Mouse (Mus musculus): ENCODE results near the gene Col15a1. TPM values are rescaled to one million over a fixed set of nuclear protein-coding genes. Genes with fewer than 3 reads are reported as not detected.

The Col15a1 gene
- polyA plus RNA-seq, 1 experiment from 2014 or later, result 3.4 TPM

GRCm38 (mm10) chr4:47222146-47222545, 14.2 kb downstream of the Col15a1 start:
- ATAC-seq (ENCODE audit: insufficient read depth, low FRiP score, low TSS enrichment) (no peak), DNase-seq (ENCODE audit: low spot score) (no peak)
- Histone ChIP-seq H3K36me3 (ENCODE audit: control insufficient read depth, insufficient read depth, low read length) (no peaks in the 10 kb centered on the region), H3K9ac (ENCODE audit: low read length) (no peak overlapping the region), H3K9me3 (ENCODE audit: control insufficient read depth, low read length) (no peaks in the 10 kb centered on the region), H3K4me3 (ENCODE audit: low read depth, low read length) (no peak overlapping the region), H3K4me2 (ENCODE audit: low read depth) (no peak overlapping the region), H3K27ac (ENCODE audit: low read depth, low read length) (no peak overlapping the region), H3K4me1 (ENCODE audit: control insufficient read depth, insufficient read depth, low read length) (no peaks in the 10 kb centered on the region), H3K27me3 (ENCODE audit: control insufficient read depth, insufficient read depth, low read length) (no peaks in the 10 kb centered on the region)
- WGBS, result 92% methylated on average over 3 of the region's 3 CpGs

DNA sequence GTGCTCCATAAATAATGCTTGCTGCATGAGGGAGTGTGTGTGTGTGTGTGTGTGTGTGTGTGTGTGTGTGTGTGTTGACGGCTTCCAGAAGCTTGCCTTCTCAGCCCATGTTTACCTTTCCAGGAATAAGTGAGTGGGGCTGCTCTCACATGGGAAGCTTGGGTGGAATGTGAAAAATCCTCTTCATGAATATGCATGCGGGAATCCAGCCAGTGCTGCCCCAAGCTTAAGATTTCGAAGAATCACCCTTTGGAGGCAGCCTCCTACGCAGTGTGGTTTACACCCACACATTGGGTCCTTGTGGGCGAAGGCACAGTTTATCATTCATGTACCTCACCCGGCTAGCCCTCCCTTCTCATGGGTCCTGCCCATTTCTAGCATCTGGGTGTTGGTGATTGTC, 18.0 kb downstream of the Col15a1 start:
- no peak for DNase-seq (ENCODE audit: low spot score)
- Histone ChIP-seq H3K27me3 (ENCODE audit: control insufficient read depth, insufficient read depth, low read length) (no peaks in the 10 kb centered on the region), H3K36me3 (ENCODE audit: control insufficient read depth, insufficient read depth, low read length) (no peaks in the 10 kb centered on the region), H3K27ac (ENCODE audit: low read depth, low read length) (no peak overlapping the region), H3K4me3 (ENCODE audit: low read depth, low read length) (no peak overlapping the region), H3K9ac (ENCODE audit: low read length) (no peak overlapping the region), H3K9me3 (ENCODE audit: control insufficient read depth, low read length) (no peaks in the 10 kb centered on the region), H3K4me1 (ENCODE audit: control insufficient read depth, insufficient read depth, low read length) (no peaks in the 10 kb centered on the region), H3K4me2 (ENCODE audit: low read depth) (no peak overlapping the region)
- WGBS, result 84% methylated on average over 6 of the region's 6 CpGs
- no peak for ATAC-seq (ENCODE audit: insufficient read depth, low FRiP score, low TSS enrichment)

- H3K4me3 ChIP-seq (ENCODE audit: low read depth, low read length), result no peak overlapping the region
- no peaks in the 10 kb centered on the region for H3K4me1 ChIP-seq (ENCODE audit: control insufficient read depth, insufficient read depth, low read length)
- H3K9ac ChIP-seq (ENCODE audit: low read length), result no peak overlapping the region
- ATAC-seq (ENCODE audit: insufficient read depth, low FRiP score, low TSS enrichment), result no peak
- no peaks in the 10 kb centered on the region for H3K36me3 ChIP-seq (ENCODE audit: control insufficient read depth, insufficient read depth, low read length)
- H3K27me3 ChIP-seq (ENCODE audit: control insufficient read depth, insufficient read depth, low read length), result no peaks in the 10 kb centered on the region
- 70% methylated on average over 4 of the region's 4 CpGs for WGBS
- no peak for DNase-seq (ENCODE audit: low spot score)
- H3K9me3 ChIP-seq (ENCODE audit: control insufficient read depth, low read length), result no peaks in the 10 kb centered on the region
- no peak overlapping the region for H3K27ac ChIP-seq (ENCODE audit: low read depth, low read length)
- H3K4me2 ChIP-seq (ENCODE audit: low read depth), result no peak overlapping the region
Measured at GRCm38 (mm10) chr4:47227101-47227500, 19.1 kb downstream of the Col15a1 start.

- 79% methylated on average over 6 of the region's 6 CpGs for WGBS
- Histone ChIP-seq H3K27me3 (ENCODE audit: control insufficient read depth, insufficient read depth, low read length) (no peaks in the 10 kb centered on the region), H3K27ac (ENCODE audit: low read depth, low read length) (no peak overlapping the region), H3K4me3 (ENCODE audit: low read depth, low read length) (no peak overlapping the region), H3K4me1 (ENCODE audit: control insufficient read depth, insufficient read depth, low read length) (no peaks in the 10 kb centered on the region), H3K9me3 (ENCODE audit: control insufficient read depth, low read length) (no peaks in the 10 kb centered on the region), H3K4me2 (ENCODE audit: low read depth) (no peak overlapping the region), H3K9ac (ENCODE audit: low read length) (no peak overlapping the region), H3K36me3 (ENCODE audit: control insufficient read depth, insufficient read depth, low read length) (no peaks in the 10 kb centered on the region)
- DNase-seq (ENCODE audit: low spot score) (no peak), ATAC-seq (ENCODE audit: insufficient read depth, low FRiP score, low TSS enrichment) (no peak)
Measured at GRCm38 (mm10) chr4:47227756-47228155, 19.8 kb downstream of the Col15a1 start.

- no peaks in the 10 kb centered on the region for H3K27me3 ChIP-seq (ENCODE audit: control insufficient read depth, insufficient read depth, low read length)
- no peak overlapping the region for H3K27ac ChIP-seq (ENCODE audit: low read depth, low read length)
- no peaks in the 10 kb centered on the region for H3K9me3 ChIP-seq (ENCODE audit: control insufficient read depth, low read length)
- H3K4me1 ChIP-seq (ENCODE audit: control insufficient read depth, insufficient read depth, low read length), result no peaks in the 10 kb centered on the region
- no peak for ATAC-seq (ENCODE audit: insufficient read depth, low FRiP score, low TSS enrichment)
- no peak overlapping the region for H3K9ac ChIP-seq (ENCODE audit: low read length)
- H3K36me3 ChIP-seq (ENCODE audit: control insufficient read depth, insufficient read depth, low read length), result no peaks in the 10 kb centered on the region
- no peak overlapping the region for H3K4me3 ChIP-seq (ENCODE audit: low read depth, low read length)
- H3K4me2 ChIP-seq (ENCODE audit: low read depth), result no peak overlapping the region
- no peak for DNase-seq (ENCODE audit: low spot score)
- WGBS, result 84% methylated on average over 5 of the region's 5 CpGs
Measured at GRCm38 (mm10) chr4:47228945-47229344, 21.0 kb downstream of the Col15a1 start.

- Histone ChIP-seq H3K27me3 (ENCODE audit: control insufficient read depth, insufficient read depth, low read length) (no peaks in the 10 kb centered on the region), H3K4me2 (ENCODE audit: low read depth) (no peak overlapping the region), H3K36me3 (ENCODE audit: control insufficient read depth, insufficient read depth, low read length) (no peaks in the 10 kb centered on the region), H3K27ac (ENCODE audit: low read depth, low read length) (no peak overlapping the region), H3K9me3 (ENCODE audit: control insufficient read depth, low read length) (no peaks in the 10 kb centered on the region), H3K4me1 (ENCODE audit: control insufficient read depth, insufficient read depth, low read length) (no peaks in the 10 kb centered on the region), H3K4me3 (ENCODE audit: low read depth, low read length) (no peak overlapping the region), H3K9ac (ENCODE audit: low read length) (no peak overlapping the region; the same call in 1 of the 2 replicates)
- WGBS, result 91% methylated on average over 7 of the region's 7 CpGs
- DNase-seq (ENCODE audit: low spot score) (no peak), ATAC-seq (ENCODE audit: insufficient read depth, low FRiP score, low TSS enrichment) (no peak)
Measured at GRCm38 (mm10) chr4:47230498-47230897, 22.5 kb downstream of the Col15a1 start.

- ATAC-seq (ENCODE audit: insufficient read depth, low FRiP score, low TSS enrichment) (no peak), DNase-seq (ENCODE audit: low spot score) (no peak)
- H3K9me3 ChIP-seq (ENCODE audit: control insufficient read depth, low read length), result no peaks in the 10 kb centered on the region
- no peaks in the 10 kb centered on the region for H3K36me3 ChIP-seq (ENCODE audit: control insufficient read depth, insufficient read depth, low read length)
- no peak overlapping the region for H3K9ac ChIP-seq (ENCODE audit: low read length)
- H3K4me3 ChIP-seq (ENCODE audit: low read depth, low read length), result no peak overlapping the region
- no peaks in the 10 kb centered on the region for H3K4me1 ChIP-seq (ENCODE audit: control insufficient read depth, insufficient read depth, low read length)
- H3K4me2 ChIP-seq (ENCODE audit: low read depth), result no peak overlapping the region
- 84% methylated on average over 6 of the region's 6 CpGs for WGBS
- no peaks in the 10 kb centered on the region for H3K27me3 ChIP-seq (ENCODE audit: control insufficient read depth, insufficient read depth, low read length)
- no peak overlapping the region for H3K27ac ChIP-seq (ENCODE audit: low read depth, low read length)
Measured at GRCm38 (mm10) chr4:47231322-47231721, 23.4 kb downstream of the Col15a1 start.

DNA sequence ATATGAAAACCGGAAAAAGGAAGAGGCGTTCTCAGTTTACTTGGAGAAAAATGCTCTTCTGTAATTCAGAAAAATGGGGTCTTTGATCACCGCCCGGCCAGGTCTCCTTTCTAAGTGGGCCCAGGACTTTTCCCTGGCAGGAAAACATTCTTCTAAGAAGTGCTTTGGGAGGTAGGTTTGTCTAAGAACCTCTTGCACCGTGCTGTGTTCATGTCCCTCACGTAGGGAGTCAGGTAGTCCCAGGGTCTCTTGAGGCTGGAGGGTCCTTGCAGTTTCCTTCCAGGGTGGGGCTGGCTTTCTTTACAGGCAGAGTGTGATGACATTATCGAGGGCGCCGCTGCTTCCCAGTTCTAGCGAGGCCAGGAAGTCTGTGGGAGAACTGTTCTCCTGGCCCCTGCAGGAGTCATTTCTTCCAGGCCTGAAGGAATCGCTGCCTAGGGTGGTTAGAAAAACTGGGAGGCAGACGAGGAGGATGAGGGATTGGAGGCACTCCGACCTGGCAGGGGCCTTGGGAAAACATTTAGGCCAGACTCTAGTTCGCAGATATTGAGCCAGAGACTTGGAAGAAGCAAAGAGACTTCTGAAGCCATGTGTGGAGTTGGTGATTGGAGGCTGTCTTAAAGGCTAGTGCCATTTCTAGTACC, 25.4 kb downstream of the Col15a1 start:
- Histone ChIP-seq H3K4me1 (ENCODE audit: control insufficient read depth, insufficient read depth, low read length) (no peaks in the 10 kb centered on the region), H3K9ac (ENCODE audit: low read length) (no peak overlapping the region), H3K36me3 (ENCODE audit: control insufficient read depth, insufficient read depth, low read length) (no peaks in the 10 kb centered on the region), H3K27ac (ENCODE audit: low read depth, low read length) (no peak overlapping the region), H3K4me3 (ENCODE audit: low read depth, low read length) (no peak overlapping the region), H3K9me3 (ENCODE audit: control insufficient read depth, low read length) (no peaks in the 10 kb centered on the region), H3K4me2 (ENCODE audit: low read depth) (no peak overlapping the region), H3K27me3 (ENCODE audit: control insufficient read depth, insufficient read depth, low read length) (no peaks in the 10 kb centered on the region)
- no peak for ATAC-seq (ENCODE audit: insufficient read depth, low FRiP score, low TSS enrichment)
- 79% methylated on average over 14 of the region's 14 CpGs for WGBS
- DNase-seq (ENCODE audit: low spot score), result no peak

GRCm38 (mm10) chr4:47234667-47235267, 26.8 kb downstream of the Col15a1 start:
- Histone ChIP-seq H3K9me3 (ENCODE audit: control insufficient read depth, low read length) (no peaks in the 10 kb centered on the region), H3K9ac (ENCODE audit: low read length) (no peak overlapping the region), H3K27me3 (ENCODE audit: control insufficient read depth, insufficient read depth, low read length) (no peaks in the 10 kb centered on the region), H3K36me3 (ENCODE audit: control insufficient read depth, insufficient read depth, low read length) (no peaks in the 10 kb centered on the region), H3K4me1 (ENCODE audit: control insufficient read depth, insufficient read depth, low read length) (no peaks in the 10 kb centered on the region), H3K27ac (ENCODE audit: low read depth, low read length) (no peak overlapping the region), H3K4me3 (ENCODE audit: low read depth, low read length) (no peak overlapping the region), H3K4me2 (ENCODE audit: low read depth) (no peak overlapping the region)
- WGBS, result 27% methylated on average over 17 of the region's 17 CpGs
- ATAC-seq (ENCODE audit: insufficient read depth, low FRiP score, low TSS enrichment) (no peak), DNase-seq (ENCODE audit: low spot score) (peak; percentile 82)
